Mouse (Mus musculus) liver, embryonic 14.5 days (tissue): ENCODE measurements around the gene Gm12845.

Source experiments
- CTCF ChIP-seq: IDR thresholded peaks from 2 replicates; pipeline ENCODE4 v1.5.1; 2016; ENCODE audit warnings: antibody characterized with exemption, low read depth, control low read depth
- EP300 ChIP-seq: IDR thresholded peaks from 2 replicates; pipeline ENCODE4 v1.6.1; 2016; ENCODE audit warnings: antibody characterized with exemption, low read depth

GRCm38 (mm10) chr4:117686354-117686753, 37.9 kb upstream of the Gm12845 start:
- TF ChIP-seq CTCF (no peak), EP300 (no peak)
